Comparison of ENCODE assay signal across 30 mouse cellular contexts in the genomic region with DNA sequence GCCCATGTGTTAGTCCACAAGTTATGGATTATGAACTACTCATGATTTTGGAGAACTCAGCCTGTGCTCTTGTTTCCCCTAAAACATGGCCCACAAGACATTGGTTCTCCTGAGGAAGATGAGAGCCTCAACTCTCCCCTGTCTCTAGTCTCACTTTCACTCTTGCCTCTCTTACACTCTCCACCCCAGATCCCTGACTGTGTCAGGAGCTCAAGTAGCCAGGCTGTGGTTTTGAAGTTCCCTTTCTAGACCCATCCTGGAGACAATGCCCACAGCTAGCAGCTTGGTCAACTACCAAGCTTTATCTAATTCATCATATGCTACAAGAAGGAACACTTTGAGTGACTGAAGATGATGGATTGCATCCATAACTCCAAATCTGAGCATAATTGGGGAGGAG. TPM values are rescaled to one million over a fixed set of nuclear protein-coding genes. Genes with fewer than 3 reads are reported as not detected.
"Had no signal": no experiment of that assay in that cellular context is flagged by ENCODE, and none has a peak within 500 bp of the region (broad histone marks: within the 10 kb centered on the region; RNA-seq: fewer than 3 reads in every experiment).

No protein-coding gene starts in this region.

RNA-seq across cellular contexts. Expression of a gene that starts 4.2 kb away (rescaled TPM):
- total RNA-seq: forebrain, postnatal 0 days; gastrocnemius, postnatal 14 days; heart, adult 18-20 months had no signal
- polyA plus RNA-seq: cerebellum, adult 2 months; cortical plate, adult 2 months; embryonic facial prominence, embryonic 10.5 days; embryonic facial prominence, embryonic 11.5 days; embryonic facial prominence, embryonic 12.5 days; embryonic facial prominence, embryonic 13.5 days; embryonic facial prominence, embryonic 14.5 days; embryonic facial prominence, embryonic 15.5 days; erythroblast, embryonic 14.5 days; forebrain, embryonic 10.5 days; forebrain, embryonic 11.5 days; forebrain, embryonic 12.5 days; forebrain, embryonic 13.5 days; forebrain, embryonic 14.5 days; forebrain, embryonic 15.5 days; forebrain, embryonic 16.5 days; forebrain, postnatal 0 days; frontal cortex, adult 2 months; heart, adult 2 months had no signal

RNA-seq across cellular contexts. Expression of a gene that starts 4.2 kb away (rescaled TPM):
- total RNA-seq: forebrain, postnatal 0 days; gastrocnemius, adult 2 months; gastrocnemius, postnatal 14 days; heart, adult 2 months had no signal
- polyA plus RNA-seq: cerebellum, adult 2 months; cortical plate, adult 2 months; embryonic facial prominence, embryonic 10.5 days; embryonic facial prominence, embryonic 11.5 days; embryonic facial prominence, embryonic 12.5 days; embryonic facial prominence, embryonic 13.5 days; embryonic facial prominence, embryonic 14.5 days; embryonic facial prominence, embryonic 15.5 days; erythroblast, embryonic 14.5 days; forebrain, embryonic 10.5 days; forebrain, embryonic 11.5 days; forebrain, embryonic 12.5 days; forebrain, embryonic 13.5 days; forebrain, embryonic 14.5 days; forebrain, embryonic 15.5 days; forebrain, embryonic 16.5 days; forebrain, postnatal 0 days; frontal cortex, adult 2 months; heart, adult 2 months had no signal

RNA-seq across cellular contexts. Expression of a gene that starts 28.1 kb away (rescaled TPM):
- total RNA-seq: forebrain, postnatal 0 days; gastrocnemius, adult 18-20 months; gastrocnemius, adult 2 months; gastrocnemius, adult 8-10 months; gastrocnemius, postnatal 10 days; gastrocnemius, postnatal 14 days; gastrocnemius, postnatal 25 days; gastrocnemius, postnatal 36 days; gastrocnemius, postnatal 4 days; heart, adult 18-20 months; heart, adult 2 months; heart, adult 8-10 months had no signal
- polyA plus RNA-seq: cerebellum, adult 2 months; cortical plate, adult 2 months; embryonic facial prominence, embryonic 10.5 days; embryonic facial prominence, embryonic 11.5 days; embryonic facial prominence, embryonic 12.5 days; embryonic facial prominence, embryonic 13.5 days; erythroblast, embryonic 14.5 days; forebrain, embryonic 10.5 days; forebrain, embryonic 11.5 days; forebrain, embryonic 12.5 days; forebrain, embryonic 13.5 days; forebrain, embryonic 14.5 days; forebrain, embryonic 15.5 days; forebrain, embryonic 16.5 days; forebrain, postnatal 0 days; frontal cortex, adult 2 months; gonadal fat pad, adult 2 months; heart, adult 2 months had no signal
